Mouse (Mus musculus) embryo, embryonic 9.5 days (tissue): ENCODE measurements around the gene Pdia6.

ENCODE experiments used
- DNase-seq: peaks from one replicate; pipeline ENCODE4 v3.0.0-alpha.2; 2017; ENCODE audit errors: extremely low spot score

Pdia6 gene

DNA sequence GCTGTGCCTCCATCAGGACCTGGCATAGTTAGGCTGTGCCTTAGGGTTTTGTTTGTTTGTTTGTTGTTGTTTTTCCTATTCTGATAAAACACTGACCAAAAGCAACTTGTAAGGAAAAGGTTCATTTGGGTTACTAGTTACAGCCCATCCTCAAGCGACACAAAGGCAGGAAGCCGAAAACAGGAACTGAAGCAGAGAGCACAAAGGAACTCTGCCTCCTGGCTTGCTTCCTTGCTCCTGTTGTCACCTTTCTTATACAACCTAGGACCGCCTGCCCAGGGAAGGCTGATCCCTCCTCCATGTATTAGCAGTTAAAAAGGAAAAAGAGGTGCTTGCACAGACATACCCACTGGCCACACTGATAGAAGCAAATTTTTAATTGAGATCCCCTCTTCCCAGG lies 2.5 kb upstream of the Pdia6 start:
- DNase-seq: no peak

DNA sequence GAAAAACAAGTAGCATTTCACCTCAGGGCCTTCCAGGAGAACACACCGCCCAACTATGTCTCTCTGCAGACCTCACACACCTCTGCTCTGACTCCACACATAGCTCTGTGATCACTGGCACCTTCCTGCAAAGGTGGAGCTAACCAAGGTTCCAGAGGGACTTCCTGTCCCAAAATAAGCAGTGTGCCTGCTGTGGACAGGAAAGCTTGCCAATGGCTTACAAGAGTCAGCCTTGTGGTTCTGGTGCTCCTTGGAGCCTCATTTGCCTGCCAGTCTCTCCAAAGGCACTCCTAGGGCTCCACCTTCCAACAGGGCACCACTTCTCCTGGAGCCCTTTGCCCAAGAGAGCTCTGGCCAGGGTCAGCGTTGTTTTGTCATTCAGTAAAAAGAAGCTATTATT lies 1.5 kb upstream of the Pdia6 start:
- no peak for DNase-seq

DNA sequence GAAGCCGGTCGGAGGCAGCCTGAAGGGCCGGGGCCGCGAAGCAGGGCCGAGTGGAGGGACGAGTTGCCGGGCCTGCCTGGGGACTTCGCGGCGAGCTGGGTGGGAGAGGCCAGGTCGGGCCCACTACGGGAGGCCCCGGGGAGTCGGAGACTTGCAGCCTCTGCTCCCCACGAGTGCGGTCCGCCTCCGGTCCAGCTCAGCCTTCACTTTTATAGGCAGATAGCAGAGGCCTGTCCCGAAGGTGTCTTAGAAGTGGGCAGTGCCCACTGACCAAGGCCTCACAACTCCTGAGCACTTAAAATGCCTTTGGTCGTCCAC lies 287 bp downstream of the Pdia6 start:
- no peak for DNase-seq

GRCm38 (mm10) chr12:17267316-17267715 lies 971 bp downstream of the Pdia6 start:
- DNase-seq: no peak

- no peak for DNase-seq
Measured at GRCm38 (mm10) chr12:17271272-17271671, 4.9 kb downstream of the Pdia6 start.

DNA sequence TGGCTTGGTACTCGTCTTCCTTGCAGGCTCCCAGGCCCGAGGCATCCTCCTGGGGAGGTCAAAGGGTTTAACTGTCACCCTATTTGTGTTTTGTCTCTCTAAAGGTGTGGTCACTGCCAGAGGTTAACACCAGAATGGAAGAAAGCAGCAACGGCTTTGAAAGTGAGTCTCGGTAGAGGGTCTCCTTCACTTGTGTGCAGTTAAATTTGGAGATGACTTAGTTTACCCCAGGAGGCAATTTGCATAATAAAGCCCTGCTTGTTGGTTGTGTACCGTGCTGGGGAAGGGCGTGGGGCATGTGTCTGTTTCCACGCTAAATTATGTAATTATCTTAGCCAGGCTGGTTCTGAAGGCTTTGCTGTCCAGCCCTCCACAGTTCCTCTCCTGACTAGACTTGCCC lies 7.5 kb downstream of the Pdia6 start:
- no peak for DNase-seq

DNA sequence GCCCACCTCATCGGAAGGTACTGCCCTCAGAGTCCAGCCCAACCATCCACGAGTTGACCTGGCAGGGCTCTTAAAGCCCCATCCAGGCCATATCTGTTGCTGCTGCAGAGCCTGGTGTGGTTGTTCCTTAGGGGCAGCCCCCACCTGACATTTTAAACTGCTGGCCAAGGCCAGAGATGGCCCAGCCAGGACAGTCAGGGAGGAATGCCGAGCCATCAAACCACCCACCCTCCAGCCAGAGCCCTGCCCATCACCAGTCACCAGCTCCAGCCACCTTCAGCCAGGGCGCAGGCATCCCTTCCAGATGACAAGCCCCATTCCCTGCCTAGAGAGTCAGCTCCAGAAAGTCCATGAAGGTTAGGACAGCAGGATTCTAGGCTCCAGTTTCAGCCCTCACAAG lies 22.2 kb downstream of the Pdia6 start:
- DNase-seq: no peak

DNA sequence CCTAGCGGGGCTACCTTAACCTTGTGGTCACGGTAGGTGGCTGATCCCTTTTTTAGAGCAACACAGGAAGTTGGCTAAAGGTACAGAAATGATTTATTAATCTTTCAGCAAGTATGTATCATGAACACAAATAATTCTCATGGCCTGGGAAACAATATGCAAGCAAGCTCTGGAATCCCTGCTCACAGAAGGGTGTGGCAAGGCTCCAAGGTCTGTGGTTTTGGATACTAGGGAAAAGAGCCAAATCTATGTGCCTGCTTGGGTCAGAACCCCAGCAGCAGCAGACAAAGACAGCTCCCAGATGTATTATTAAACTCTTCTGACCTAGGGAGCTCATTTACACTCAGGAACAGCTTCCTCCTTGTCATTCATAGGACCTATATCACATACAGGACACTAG lies 22.7 kb downstream of the Pdia6 start:
- no peak for DNase-seq

DNA sequence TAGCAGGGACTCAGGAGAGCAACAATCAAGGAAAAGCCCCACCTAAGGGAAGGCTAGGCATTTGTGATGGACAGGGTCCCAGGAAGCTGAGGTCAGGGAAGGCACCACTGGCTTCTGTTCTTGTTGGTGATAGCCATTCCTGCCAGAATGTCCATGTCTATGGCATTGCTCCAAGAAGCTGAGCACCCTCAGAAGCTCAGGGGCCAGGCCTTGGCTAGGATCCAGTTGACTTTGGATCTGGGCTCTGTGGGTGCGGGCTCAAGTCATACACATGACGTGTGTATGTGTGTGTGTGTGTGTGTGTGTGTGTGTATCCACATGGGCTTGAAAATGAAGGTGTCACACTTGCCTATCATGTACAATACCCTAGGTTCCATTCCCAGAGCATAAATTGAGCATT lies 23.6 kb downstream of the Pdia6 start:
- no peak for DNase-seq

DNA sequence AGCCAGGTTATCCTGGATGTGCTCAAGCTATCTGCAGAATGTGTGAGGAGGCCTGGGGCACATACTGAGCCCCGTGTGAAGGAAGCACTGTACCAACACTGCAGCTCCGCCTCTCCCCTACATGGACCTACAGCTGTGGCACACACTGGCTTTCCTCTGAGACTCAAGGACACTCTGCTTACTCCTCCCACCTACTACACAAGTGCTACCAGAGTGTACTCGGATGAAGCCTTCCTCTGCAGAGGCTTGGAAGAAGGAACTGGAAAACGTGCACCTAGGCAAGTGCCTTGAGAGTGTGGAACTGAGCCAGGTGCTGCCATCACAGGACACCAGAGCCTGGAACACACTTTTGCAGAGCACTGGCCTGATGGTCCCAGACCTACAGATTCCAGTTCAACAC lies 24.2 kb downstream of the Pdia6 start:
- DNase-seq: no peak

DNA sequence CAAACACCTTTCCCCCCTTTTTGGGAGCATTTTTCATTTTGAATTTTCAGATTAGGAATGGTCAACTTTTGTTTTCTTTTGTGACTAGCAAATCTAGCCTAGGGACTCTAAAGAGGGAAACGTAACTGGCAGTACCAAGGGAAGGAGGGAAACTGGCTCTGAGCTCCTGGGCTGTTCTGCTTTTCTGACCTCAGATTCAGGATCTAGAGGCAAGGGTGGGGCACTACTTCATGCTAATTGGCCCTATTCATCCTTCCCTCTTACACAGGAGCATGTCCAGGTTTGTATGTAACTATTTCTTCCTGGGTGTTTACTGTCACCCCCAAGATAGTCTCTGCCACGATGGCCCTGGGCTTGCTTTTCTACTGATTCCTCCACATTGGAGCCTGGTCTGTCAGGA lies 30.6 kb downstream of the Pdia6 start:
- no peak for DNase-seq

GRCm38 (mm10) chr12:17299902-17300301 lies 33.6 kb downstream of the Pdia6 start:
- no peak for DNase-seq

GRCm38 (mm10) chr12:17305445-17305844 lies 39.1 kb downstream of the Pdia6 start:
- DNase-seq: no peak

DNA sequence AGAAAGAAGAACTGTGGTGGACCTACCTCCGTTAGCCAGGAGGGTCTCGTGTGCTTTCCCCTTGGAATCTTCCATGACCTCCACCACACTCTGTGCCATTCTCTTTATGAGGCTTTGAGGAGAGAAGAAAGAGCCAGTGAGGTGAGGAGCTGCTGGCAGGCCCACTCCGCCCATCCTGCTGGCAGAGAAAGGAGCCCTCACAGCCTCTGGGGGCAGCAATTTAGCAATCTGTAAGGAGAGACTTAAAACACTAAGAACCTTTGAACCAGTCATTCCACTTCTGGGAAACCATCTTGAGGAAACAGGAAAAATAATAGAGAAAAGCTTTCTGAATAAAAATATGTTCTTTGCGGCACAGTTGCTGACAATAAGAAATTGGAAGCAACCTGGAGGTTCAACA lies 41.9 kb downstream of the Pdia6 start:
- no peak for DNase-seq

- no peak for DNase-seq
Measured at GRCm38 (mm10) chr12:17310852-17311839, 44.8 kb downstream of the Pdia6 start.

GRCm38 (mm10) chr12:17316096-17316495 lies 49.8 kb downstream of the Pdia6 start:
- no peak for DNase-seq

GRCm38 (mm10) chr12:17317970-17318369 lies 51.6 kb downstream of the Pdia6 start:
- DNase-seq: no peak

- DNase-seq: no peak
Measured at GRCm38 (mm10) chr12:17318453-17318852, 52.1 kb downstream of the Pdia6 start.

- peak; percentile 35 for DNase-seq
Measured at GRCm38 (mm10) chr12:17324549-17325470, 58.5 kb downstream of the Pdia6 start.

- DNase-seq: no peak
Measured at GRCm38 (mm10) chr12:17329259-17329658, 62.9 kb downstream of the Pdia6 start, which contains the start of gene Atp6v1c2. Gene Atp6v1c2 (minus strand): TSS chr12:17329359.

GRCm38 (mm10) chr12:17333459-17333858 lies 67.1 kb downstream of the Pdia6 start:
- no peak for DNase-seq
